Mouse (Mus musculus) layer of hippocampus, postnatal 25 days (tissue): ENCODE measurements around the gene Kcnma1. TPM values are rescaled to one million over a fixed set of nuclear protein-coding genes. Genes with fewer than 3 reads are reported as not detected.
A peak's percentile ranks its signal among the peaks of the same experiment; 100 is the strongest.

Experiments
- DNase-seq, 2 experiments: peaks; one replicate each; pipeline ENCODE4 v3.0.0; 2022; ENCODE audit warnings: mixed read lengths in 2 of 2, low spot score in 1 of 2; ENCODE audit errors: extremely low spot score in 1 of 2
- total RNA-seq, 2 experiments: library from RNA; stranded (reverse); gene quantifications; 2 replicates each; pipeline ENCODE4 v1.2.3; 2021

Gene Kcnma1
- 100 to 1,000 TPM; 123 to 154 TPM for total RNA-seq

DNA sequence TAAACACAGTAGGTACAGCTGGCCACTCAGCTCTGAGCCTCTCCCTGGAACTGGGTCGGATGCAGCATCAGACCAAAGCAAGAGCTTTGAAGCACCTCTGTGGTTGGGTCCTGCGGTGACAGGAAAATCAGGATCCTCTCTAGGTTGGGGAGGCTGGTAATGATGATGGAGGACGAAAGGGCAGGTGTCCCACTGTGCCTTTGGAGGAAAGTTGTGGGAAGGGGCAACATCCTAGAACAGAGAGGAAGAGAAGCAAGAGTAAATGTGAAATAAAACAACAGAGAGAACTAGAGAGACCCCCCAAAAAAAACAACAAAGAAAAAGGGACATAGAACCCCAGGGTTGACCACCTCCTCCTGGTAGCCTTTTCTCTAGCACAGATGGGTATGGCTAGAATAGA is at the start of gene Kcnma1:
Gene Kcnma1, minus strand, starts transcription at position 101 of the 400 bp plus-strand sequence.
- no peak for DNase-seq

DNA sequence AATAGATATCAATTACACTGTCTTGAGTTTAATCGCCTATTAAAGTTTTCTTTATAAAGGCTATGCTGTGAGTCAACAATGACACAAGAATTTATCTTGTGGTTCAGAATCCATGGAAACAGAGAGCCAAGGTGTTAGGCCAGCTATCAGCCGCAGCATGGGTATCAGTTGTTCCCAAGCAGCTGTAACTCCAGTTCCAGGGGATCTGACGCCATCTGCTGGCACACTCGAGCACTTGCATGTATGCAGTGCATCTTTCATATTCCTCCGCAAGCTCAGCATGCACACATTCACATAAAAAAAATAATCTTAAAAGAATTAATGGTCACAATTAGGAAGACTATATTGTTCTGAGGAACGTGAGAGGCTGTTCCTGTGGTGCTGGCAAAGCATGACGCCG is 45.5 kb upstream of the Kcnma1 start:
- DNase-seq = peak in 1 of 2 experiments; percentile 45

DNA sequence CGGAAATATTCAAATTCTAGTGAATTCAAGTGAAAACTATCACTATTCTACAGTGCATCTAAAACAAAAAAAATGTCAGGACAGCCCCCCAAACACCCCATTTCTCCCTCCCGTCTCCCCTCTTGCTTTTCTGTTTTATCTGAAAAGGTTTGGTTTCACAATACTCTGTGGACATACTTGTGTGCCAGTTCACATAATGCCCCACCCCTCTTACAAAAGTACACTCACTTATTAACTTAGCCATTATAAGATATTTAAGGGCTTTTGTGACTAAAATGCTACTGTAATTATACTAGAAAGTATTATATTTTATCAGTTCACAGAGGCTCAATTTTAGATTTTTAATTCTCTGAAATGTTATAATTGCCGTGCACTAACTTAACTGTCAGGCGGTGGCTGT is 45.0 kb upstream of the Kcnma1 start:
- no peak for DNase-seq

DNA sequence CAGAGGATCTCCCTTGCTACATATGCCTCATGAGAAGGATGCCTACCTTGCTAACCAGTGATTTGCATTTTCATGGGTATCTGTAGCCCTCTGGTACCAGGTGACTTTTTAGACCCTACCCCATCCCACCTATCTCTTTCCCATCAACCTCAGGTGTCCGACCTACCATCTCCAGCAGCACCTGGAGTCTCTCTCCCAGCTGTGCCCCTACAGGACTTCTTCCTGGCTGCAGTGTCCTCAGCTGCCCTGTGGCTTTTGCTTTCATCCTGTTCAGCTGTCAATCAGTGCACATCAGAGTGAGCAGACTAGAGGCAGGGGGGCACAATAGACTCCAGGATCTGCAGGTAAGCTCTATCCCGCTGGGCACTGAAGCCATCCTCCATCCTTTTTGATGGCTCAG is 37.5 kb upstream of the Kcnma1 start:
- DNase-seq = no peak

DNA sequence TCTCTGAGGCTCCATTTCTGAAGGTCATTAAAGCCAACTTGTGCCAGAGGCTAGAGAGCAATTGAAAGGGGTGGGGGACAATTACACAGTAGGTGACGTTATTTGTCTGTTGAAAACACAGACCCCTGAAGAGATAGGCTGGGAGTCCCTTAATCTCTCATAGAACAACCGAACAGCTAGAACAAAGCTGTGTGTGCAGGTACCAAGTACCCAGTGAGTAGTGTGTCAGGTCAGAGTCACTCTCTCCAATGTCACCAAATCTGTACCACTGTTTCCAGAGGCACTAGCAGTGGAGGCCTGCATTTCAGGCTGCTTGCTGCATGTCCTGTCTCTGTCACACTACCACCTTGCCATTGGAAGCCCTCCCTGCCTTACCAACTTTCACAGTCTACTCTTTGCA is 22.3 kb upstream of the Kcnma1 start:
- DNase-seq = no peak

DNA sequence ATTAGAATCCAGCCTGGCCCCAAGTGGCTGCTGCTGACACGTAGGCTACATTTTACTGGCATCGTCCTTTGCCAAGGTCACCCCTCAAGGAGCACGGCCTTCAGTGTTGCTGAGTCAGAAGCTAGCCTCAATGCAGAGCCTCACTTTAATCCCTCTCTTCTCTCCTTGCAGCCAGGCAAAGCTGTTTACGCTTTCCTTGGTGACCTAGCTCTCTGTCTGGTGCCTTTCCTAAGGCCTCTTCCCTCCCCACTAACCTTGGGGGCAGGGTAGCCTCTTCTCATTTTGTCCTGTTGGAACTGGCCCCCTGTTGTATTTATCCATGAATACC is 21.9 kb upstream of the Kcnma1 start:
- no peak for DNase-seq

DNA sequence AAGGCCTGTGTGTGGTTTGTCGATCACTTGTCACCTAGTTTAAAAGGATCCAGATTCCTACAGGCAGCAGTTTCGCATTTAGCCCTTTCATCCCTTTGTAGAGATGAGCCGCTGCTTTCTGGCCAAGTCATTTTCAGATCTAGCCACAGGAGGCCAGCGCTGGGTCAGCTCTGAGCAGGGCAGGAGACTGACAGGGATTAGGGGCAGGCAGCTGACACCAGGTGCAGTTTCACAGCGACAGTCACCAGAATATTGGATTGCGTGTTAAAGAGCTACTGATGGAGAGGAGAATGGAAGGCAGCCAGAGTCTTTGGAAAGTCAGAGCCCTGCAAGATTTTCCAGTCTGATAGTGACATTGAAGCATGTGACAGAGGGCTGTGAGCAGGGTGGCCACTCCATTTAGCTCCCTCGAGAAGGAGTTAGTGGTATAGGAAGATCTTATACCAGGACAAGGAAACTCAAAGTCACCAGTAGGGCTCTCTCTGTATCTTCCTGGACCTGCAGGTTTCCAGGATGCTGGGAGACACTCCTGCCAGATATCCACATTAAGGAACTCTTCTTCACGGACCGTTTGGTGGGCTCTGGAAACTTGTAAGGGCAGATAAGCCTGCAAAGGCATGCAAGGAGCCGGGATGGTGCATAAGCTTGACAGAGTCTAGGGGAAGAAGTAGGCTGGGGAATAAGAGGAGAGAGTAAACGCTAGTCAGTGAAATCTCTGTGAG is 21.4 kb upstream of the Kcnma1 start:
- DNase-seq = no peak

DNA sequence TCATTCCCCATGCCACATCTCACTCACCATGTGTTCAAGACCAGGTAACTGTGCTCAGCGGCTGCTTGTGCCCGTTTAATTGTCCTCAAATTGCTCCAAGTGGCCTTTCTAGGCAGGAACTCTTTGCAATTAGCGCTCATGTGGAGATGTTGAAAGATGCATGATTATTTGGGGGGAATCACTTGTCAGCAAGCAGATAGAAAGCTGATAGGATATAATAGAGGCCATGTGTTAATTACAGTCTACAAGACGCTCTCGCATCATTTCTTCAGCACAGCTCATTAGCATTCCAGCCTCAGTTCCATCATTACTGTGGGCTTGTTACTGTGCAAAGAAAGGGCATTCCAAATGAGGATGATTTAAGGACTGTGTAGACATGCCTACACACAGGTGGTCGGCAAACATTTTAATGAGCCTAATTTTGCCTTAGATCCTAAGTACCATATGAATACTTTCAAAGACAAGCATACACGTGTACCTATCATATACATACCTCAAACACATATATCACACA is 18.6 kb upstream of the Kcnma1 start:
- no peak for DNase-seq

DNA sequence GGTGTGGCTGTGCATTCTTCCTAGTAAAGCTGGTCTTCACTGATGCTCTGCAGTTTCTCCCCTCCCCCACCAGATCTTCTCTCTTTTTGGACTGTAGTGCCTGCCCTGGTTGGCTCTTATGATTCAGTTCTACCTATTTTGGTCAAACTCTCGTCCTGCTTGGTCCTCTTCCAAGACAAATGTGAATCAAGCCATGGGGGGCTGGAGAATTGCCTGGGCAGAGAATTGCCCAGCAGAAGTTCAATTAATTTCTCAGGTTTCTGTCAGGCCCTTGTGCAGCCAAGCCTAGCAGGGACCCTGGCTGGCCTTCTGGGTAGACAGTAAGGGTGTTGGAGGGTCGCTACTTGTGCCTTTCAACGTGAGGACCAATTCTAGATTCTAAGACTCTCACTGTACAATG is 17.9 kb upstream of the Kcnma1 start:
- no peak for DNase-seq

DNA sequence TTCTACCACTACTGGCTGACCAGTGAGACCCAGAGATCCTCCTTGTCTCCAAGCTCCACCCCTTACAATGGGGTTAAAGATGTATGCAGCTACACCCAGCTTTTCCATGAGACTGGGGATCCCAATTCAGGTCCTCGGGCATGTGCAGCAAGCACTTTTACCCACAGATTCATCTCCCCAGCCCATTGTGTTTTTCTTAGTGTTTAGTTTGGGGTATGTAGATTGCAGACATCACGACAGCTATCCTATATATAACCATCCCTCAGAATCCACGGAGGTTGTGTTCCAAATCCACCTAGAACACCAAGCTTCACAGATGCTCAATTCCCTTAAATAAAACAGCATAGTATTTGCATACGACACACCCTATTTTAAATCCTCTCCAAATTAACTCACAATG is 6.4 kb upstream of the Kcnma1 start:
- no peak for DNase-seq

DNA sequence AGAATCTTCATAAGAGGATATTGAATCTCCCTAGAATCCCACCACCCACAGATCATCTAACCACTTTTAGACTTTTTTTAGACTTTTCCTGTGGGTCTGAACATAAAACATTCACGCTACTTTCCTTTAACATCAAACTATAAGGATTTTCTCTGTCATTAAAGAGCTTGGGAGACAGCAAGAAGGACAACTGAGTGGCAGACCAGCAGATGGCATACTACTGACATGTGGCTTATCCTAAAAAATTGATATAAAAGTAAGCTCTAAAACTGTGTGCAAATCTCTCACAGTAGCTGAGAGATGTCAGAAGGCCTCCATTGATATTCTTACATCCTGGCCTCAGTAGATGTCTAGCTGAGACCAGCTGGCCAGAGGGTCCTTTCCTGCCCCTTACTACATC is 4.3 kb downstream of the Kcnma1 start:
- DNase-seq = no peak

DNA sequence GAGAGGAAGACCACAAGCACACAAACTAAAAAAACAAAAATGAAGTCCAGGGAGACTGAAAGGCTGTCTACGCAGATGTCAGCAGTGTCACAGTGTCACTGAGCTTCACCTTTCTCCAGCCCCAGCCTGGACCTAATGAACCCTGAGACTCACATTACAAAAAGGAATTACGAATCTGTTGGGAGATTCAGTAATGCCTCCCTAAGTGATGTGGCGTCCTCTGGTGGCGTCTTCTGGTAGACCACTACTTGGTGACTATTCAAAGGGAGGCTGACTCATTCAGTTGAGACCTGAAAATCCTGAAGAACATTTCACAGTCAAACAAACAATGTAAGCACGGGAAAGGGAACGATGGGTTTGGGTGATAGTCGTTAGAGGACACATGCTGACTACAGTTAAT is 6.0 kb downstream of the Kcnma1 start:
- peak; percentile 82 to 98 for DNase-seq

DNA sequence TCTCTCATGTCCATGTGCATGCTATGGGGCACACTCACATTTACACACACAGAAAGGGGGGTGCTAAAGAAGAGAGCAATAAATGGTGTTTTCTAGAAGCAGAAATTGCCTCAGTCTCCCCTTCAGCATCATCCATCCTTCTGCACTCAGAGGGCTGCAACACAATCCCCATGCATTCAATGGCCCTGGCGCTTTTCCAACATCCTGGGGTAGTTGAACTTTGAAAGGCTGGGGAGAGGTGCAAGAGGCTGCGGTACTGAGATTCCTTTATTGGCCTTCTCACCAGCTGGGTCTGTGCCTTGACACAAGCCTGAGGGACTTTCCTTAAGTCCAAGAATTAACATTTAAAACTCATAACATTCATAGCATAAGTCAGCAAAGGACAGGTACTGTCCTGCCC is 8.0 kb downstream of the Kcnma1 start:
- no peak for DNase-seq

DNA sequence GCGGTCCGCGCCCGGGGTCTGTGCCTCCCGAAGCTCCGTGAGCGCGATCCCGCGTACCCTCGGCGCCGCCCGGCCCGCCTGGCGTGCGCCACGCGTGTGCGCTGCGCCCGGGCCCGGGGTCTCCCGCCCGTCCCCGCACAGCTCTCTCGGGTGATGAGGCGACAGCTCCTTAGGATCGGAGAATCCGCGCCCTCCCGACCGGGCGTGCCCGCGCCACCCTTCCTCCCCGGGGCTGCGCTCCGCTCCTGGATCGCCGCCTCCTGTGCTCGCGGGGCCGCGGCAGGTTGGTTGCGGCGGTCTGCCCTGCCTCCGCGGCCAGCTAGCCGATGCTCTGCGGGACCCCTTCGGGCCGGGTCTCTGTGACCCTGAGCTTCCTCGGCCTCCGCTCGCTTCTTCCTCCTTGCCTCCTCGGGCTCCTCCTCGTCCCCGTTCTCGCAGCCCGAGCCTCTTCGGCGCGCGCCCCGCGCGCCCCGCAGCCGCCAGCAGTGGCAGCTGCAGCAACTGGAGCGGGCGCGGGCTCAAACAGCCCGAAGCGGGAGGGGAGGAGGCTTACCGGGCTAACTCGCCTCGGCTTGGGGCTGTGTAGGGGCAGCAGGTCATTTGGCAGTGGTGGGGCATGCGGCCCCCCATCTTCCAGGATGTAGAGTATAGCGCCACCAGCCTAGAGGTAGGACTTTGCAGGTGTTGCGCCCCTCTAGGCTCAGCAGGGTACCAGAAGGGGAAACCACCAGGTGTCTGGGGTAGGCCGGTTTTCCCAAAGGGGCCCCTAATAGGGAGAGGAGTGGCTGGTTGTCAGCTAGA is 9.6 kb downstream of the Kcnma1 start:
- DNase-seq = peak; percentile 44 to 59

DNA sequence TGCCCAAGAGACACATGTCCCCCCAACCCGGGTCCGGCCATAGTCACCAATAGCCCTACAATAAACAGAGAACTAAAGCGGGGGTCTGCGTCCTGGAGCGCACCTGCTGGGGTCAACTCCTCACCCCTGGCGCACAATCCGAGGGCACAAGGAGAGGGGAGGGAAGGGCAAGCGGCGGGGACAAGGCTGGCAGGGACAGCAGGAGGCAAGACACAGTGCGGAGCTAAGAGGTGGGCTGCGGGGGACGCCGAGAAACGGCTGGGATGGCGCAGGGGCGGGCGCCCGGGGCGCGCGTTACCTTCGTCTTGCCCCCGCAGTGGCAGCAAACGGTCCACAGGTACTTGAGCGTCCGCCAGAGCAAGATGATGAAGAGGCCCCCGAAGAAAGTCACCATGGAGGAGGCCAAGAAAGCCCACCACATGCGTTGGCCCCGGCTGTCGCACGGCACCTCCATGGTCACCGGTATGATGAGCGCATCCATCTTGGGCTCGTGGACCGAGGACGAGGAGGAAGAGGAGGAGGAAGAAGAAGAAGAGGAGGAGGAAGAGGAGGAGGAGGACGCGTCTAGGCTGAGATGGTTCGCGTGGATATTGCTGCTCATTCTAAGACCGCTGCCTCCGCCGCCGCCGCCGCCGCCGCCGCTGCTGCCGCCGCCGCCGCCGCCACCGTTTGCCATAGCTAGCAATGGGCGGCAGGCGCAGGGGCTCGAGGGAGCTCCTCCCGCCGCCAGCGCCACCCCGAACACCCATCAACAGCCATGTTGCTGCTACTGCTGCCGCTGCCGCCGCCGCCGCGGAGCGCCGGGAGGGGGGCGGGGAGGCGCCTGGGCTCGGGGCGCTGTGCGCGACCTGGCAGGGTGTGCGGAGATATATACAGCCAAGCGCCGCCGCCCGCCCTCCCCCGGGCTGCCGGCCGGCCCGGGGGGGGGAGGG is 10.6 kb downstream of the Kcnma1 start:
- DNase-seq = peak; percentile 51 to 66

DNA sequence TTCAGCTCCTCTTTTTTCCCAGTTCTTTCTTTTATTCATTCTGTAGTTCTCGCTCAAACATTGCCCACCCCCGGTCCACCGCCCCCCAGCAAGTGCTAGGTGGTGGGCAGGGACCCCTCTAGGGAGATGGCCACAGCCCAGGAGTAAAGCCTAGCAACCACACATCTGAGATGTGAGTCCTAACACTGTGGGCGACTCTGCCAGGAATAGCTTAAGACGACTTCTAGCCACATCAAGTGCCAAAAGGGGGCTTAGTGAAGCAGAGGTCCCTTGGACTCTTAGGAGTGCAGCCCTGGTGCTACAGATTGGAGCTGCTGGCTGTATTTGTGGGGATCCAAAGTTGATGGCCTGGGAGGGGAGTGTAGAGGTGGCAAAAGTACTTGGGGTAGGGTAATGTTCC is 11.6 kb downstream of the Kcnma1 start:
- DNase-seq = no peak

DNA sequence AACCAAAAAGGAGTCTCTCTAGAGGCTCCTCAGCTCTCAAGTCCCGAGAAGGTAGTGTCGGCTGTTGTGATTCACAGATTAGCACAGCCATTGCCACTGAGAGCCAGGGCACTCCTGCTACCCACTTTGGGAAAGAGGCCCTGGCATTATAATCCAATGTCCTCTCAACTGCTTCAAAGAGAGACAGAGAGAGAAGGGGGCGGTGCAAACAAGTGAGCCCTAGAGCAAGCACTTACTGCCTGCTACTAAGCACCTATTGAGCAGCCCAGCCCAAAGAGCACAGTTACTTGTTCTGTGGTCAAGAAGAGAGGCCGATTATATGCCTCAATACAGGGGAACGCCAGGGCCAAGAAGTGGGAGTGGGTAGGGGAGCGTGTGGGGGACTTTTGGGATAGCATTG is 16.4 kb downstream of the Kcnma1 start:
- no peak for DNase-seq

DNA sequence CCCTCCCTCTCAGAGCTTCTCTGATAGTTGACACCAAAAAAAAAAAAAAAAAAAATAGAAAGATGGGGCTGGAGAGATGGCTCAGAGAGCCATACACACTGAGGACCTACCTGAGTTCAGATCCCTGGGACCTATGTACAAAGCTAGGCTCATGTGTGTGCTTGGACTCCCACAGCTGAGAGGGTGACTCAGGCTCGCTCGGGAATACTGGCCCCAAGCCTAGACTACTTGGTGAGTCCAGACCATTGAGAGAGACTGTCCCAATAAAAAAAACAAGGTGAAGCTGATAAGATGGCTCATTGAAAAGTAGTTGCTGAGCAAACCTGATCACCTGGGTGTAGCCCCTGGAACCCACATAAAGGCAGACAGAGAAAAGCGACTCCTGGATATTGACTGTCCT is 18.5 kb downstream of the Kcnma1 start:
- no peak for DNase-seq

DNA sequence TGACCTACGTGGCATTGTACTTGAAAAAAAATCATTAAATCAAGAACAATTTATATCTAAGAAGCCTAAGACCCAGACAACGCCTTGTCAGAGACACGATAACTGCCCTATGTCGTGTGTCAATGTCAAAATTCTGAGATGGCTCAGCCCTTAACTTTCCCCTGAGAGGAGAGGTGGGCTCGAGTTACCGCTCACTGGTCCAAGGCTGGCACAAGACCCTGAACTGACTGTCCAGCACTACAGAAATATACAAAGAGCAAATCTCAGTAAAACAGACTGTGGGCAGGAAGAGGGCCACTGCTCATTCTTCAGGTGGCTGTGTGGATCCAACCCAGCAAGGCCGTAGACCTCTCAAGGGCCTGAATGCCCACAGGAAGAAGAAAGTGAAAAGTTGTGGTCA is 23.4 kb downstream of the Kcnma1 start:
- DNase-seq = no peak

DNA sequence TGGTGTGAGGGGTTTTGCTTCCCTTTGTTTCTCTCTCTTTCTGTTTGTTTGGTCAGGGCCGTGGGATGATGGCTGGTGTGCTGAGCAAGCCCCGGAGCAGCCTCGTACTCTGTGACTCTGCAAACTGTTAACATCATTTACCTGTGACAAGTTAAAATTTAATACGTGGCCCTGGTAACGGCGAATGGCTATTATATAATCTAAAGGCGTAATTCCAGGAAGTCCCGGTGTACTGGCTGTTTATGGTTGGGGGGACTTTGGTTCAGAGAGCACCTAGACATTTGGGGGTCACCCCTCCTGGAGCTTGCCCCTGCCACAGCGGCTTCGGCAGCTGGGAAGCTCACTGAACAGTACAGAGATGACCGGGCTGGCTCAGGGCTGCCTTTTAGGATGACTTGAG is 24.6 kb downstream of the Kcnma1 start:
- DNase-seq = no peak

DNA sequence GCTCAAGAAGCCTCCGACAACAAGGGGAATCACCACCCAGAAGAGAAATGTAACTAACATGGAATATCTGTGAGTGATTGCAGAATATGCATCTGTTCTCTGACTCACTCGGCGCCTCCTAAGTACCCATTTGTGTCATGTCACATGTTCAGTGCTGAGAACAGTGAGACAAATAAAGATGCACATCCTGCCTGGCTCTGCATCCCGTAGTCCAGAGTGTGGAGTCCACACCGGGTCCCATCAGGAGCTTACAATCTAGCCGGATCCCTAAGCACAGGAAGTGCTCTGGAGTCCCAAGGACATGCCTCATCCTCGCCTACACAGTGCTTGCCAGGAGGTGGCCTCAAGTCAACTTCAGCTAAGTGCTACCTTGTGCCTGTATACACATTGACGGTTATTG is 32.1 kb downstream of the Kcnma1 start:
- DNase-seq = no peak
